Mouse (Mus musculus): Measurements from ENCODE around the gene Erich3. TPM values are rescaled to one million over a fixed set of nuclear protein-coding genes. Genes with fewer than 3 reads are reported as not detected.

The Erich3 gene
- polyA plus RNA-seq, 2 experiments: 0.01 TPM; not detected in 1

DNA sequence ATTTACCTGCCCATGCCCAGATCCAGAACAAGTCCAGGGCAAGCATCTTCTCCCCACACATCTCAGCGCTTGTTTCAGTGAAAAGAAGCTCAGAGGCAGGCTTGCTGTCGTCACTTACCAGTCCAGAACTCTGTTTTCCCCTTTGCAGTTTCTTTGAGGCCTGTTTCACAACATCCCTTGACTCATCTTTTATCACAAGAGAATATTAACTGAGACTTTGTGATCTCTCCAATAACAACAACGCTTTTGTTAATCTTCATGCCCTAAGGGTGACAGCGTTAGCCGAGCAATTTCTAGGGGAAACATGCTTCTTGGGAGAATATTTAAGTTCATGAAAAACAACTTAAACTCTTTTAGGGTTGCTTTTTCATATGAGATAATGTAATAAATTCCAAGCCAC lies 7.9 kb upstream of the Erich3 start:
- ATAC-seq (ENCODE audit: insufficient read depth) (no peak), DNase-seq (ENCODE audit: low read depth in 3 of 3, low spot score in 3 of 3) (no peak)
- H3K27ac ChIP-seq: no peak overlapping the region
- H3K4me2 ChIP-seq (ENCODE audit: low read depth): no peak overlapping the region
- H3K27me3 ChIP-seq (ENCODE audit: control insufficient read depth, insufficient read depth, low read length): no peaks in the 10 kb centered on the region
- no peaks in the 10 kb centered on the region for H3K36me3 ChIP-seq (replicated peaks; ENCODE audit: control insufficient read depth, insufficient read depth, low read depth)
- 71% methylated on average over 5 of the region's 5 CpGs for WGBS (ENCODE audit: insufficient replicate concordance)
- H3K9ac ChIP-seq (replicated peaks): no peak overlapping the region
- no peaks in the 10 kb centered on the region for H3K4me1 ChIP-seq (replicated peaks; ENCODE audit: control insufficient read depth in 2 of 2, insufficient read depth in 2 of 2, low read length in 1 of 2)
- H3K9me3 ChIP-seq (ENCODE audit: control insufficient read depth, low read length): no peaks in the 10 kb centered on the region
- H3K4me3 ChIP-seq (ENCODE audit: insufficient read depth in 1 of 2, low read depth in 2 of 2, low read length in 2 of 2): no peak overlapping the region
- TF ChIP-seq EP300 (IDR thresholded peaks at IDR 0.05; ENCODE audit: low read depth) (no peak), CTCF (IDR thresholded peaks at IDR 0.05; ENCODE audit: low read depth) (no peak)

DNA sequence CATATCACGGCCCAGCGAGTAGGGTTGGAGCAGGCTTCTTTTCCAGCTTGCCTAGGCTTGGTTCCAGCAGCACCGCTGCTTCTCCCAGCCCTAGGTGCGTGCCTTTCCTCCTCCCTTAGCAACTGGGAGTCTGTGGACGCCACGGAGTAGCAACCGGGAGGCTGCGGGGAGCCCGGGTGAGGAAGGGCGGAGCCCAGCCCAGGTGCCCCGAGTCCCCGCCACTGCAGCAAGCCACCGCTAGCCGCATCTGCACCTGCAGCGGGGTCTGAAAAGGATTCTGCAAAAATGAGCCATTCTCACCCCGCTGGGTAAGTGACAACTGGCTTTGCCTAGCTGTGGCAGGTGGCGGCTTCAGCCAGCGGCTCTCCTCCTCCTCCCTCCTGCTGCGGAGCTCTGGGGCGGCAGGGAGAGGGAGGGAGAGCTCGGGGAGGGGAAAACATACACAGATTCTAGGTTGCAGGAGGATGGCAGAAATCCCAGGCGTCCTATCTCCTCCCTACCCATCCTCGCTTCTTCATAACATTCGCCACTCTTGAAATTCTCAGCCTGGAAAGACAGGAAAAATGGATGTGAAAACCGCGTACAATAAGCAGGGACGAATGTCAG lies 420 bp downstream of the Erich3 start:
- Histone ChIP-seq H3K9ac (replicated peaks) (no peak overlapping the region), H3K27ac (no peak overlapping the region), H3K4me1 (replicated peaks; ENCODE audit: control insufficient read depth in 2 of 2, insufficient read depth in 2 of 2, low read length in 1 of 2) (no peaks in the 10 kb centered on the region), H3K4me3 (ENCODE audit: insufficient read depth in 1 of 2, low read depth in 2 of 2, low read length in 2 of 2) (no peak overlapping the region), H3K4me2 (ENCODE audit: low read depth) (no peak overlapping the region), H3K36me3 (replicated peaks; ENCODE audit: control insufficient read depth, insufficient read depth, low read depth) (no peaks in the 10 kb centered on the region), H3K9me3 (ENCODE audit: control insufficient read depth, low read length) (no peaks in the 10 kb centered on the region), H3K27me3 (ENCODE audit: control insufficient read depth, insufficient read depth, low read length) (peaks cover 8% of the 10 kb centered on the region)
- 7% methylated on average over 25 of the region's 27 CpGs for WGBS (ENCODE audit: insufficient replicate concordance)
- DNase-seq (ENCODE audit: low read depth in 3 of 3, low spot score in 3 of 3): no peak
- no peak for ATAC-seq (ENCODE audit: insufficient read depth)
- no peak for TF ChIP-seq EP300 (IDR thresholded peaks at IDR 0.05; ENCODE audit: low read depth)
- TF ChIP-seq CTCF (IDR thresholded peaks at IDR 0.05; ENCODE audit: low read depth): no peak

DNA sequence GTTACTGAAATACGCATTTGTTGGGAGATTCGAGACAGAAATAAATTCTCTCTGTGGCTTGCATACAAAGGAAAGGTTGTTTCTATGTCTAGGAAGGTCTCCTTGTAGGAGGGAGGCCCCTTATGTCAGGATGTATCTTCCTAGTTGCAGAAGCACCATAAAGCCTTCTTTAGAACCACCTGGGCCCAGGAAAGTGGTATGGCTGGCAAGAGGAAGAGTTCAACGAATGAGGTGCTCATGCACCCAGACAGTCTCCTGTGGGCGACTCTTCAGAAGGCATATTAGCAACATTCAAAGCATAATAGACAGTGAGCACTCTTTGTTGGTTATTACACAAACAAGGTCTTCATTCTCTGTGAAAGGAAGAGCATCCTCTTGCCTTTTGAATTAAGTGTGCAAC lies 977 bp downstream of the Erich3 start:
- ATAC-seq (ENCODE audit: insufficient read depth): no peak
- Histone ChIP-seq H3K9me3 (ENCODE audit: control insufficient read depth, low read length) (no peaks in the 10 kb centered on the region), H3K4me3 (ENCODE audit: insufficient read depth in 1 of 2, low read depth in 2 of 2, low read length in 2 of 2) (no peak overlapping the region), H3K4me2 (ENCODE audit: low read depth) (no peak overlapping the region), H3K9ac (replicated peaks) (no peak overlapping the region), H3K4me1 (replicated peaks; ENCODE audit: control insufficient read depth in 2 of 2, insufficient read depth in 2 of 2, low read length in 1 of 2) (no peaks in the 10 kb centered on the region), H3K36me3 (replicated peaks; ENCODE audit: control insufficient read depth, insufficient read depth, low read depth) (no peaks in the 10 kb centered on the region), H3K27me3 (ENCODE audit: control insufficient read depth, insufficient read depth, low read length) (peaks cover 8% of the 10 kb centered on the region), H3K27ac (no peak overlapping the region)
- no peak for DNase-seq (ENCODE audit: low read depth in 3 of 3, low spot score in 3 of 3)
- TF ChIP-seq CTCF (IDR thresholded peaks at IDR 0.05; ENCODE audit: low read depth) (no peak), EP300 (IDR thresholded peaks at IDR 0.05; ENCODE audit: low read depth) (no peak)
- WGBS (ENCODE audit: insufficient replicate concordance): 21% methylated on average over 4 of the region's 4 CpGs

DNA sequence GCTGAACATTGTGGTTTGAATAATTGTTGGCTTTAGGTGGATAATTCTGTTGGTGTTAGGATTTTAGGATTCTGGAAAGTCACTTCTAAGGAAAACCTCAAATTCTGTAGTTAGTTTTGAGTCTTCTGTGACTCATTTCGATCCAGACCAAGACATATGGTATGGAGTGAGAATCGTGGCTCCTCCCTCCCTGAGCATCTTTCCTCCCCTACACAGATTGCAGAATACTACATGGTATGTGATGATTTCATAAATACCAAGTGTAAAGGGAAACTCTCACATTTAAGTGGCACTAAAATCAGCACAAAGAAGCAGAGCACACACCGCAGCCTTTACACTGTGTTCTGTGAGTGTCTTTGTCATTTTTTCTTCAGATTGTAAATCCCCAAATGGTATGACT lies 4.8 kb downstream of the Erich3 start:
- Histone ChIP-seq H3K27ac (no peak overlapping the region), H3K4me1 (replicated peaks; ENCODE audit: control insufficient read depth in 2 of 2, insufficient read depth in 2 of 2, low read length in 1 of 2) (no peaks in the 10 kb centered on the region), H3K9me3 (ENCODE audit: control insufficient read depth, low read length) (no peaks in the 10 kb centered on the region), H3K4me2 (ENCODE audit: low read depth) (no peak overlapping the region), H3K36me3 (replicated peaks; ENCODE audit: control insufficient read depth, insufficient read depth, low read depth) (no peaks in the 10 kb centered on the region), H3K4me3 (ENCODE audit: insufficient read depth in 1 of 2, low read depth in 2 of 2, low read length in 2 of 2) (no peak overlapping the region), H3K27me3 (ENCODE audit: control insufficient read depth, insufficient read depth, low read length) (peaks cover 6% of the 10 kb centered on the region; the same call in 1 of the 2 replicates), H3K9ac (replicated peaks) (no peak overlapping the region)
- 60% methylated on average over 3 of the region's 3 CpGs for WGBS (ENCODE audit: insufficient replicate concordance)
- TF ChIP-seq CTCF (IDR thresholded peaks at IDR 0.05; ENCODE audit: low read depth) (no peak), EP300 (IDR thresholded peaks at IDR 0.05; ENCODE audit: low read depth) (no peak)
- DNase-seq (ENCODE audit: low read depth in 3 of 3, low spot score in 3 of 3) (no peak), ATAC-seq (ENCODE audit: insufficient read depth) (no peak)

DNA sequence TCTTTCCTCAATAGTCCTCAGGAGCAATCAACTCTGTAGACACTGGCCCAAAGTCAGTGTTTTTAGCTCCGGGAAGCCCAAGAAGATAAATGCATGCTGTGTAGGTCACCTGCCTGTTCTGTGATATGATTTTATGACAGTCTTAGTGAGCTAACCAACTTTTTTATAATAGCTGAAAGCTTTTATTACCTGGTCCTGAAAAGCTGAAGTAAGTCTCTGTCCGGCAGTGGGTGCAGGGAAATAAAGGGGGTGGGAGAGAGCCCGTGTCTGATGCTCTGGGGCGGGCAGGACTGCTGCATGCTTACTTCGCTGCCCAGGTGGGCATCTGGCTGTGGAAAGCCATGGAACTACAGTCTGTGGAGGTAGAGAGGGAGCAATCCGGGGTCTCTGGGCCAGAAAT lies 6.9 kb downstream of the Erich3 start:
- DNase-seq (ENCODE audit: low read depth in 3 of 3, low spot score in 3 of 3) (no peak), ATAC-seq (ENCODE audit: insufficient read depth) (no peak)
- H3K9me3 ChIP-seq (ENCODE audit: control insufficient read depth, low read length): no peaks in the 10 kb centered on the region
- TF ChIP-seq CTCF (IDR thresholded peaks at IDR 0.05; ENCODE audit: low read depth) (no peak), EP300 (IDR thresholded peaks at IDR 0.05; ENCODE audit: low read depth) (no peak)
- H3K4me1 ChIP-seq (replicated peaks; ENCODE audit: control insufficient read depth in 2 of 2, insufficient read depth in 2 of 2, low read length in 1 of 2): no peaks in the 10 kb centered on the region
- H3K27me3 ChIP-seq (ENCODE audit: control insufficient read depth, insufficient read depth, low read length): no peaks in the 10 kb centered on the region
- H3K9ac ChIP-seq (replicated peaks): no peak overlapping the region
- no peak overlapping the region for H3K4me3 ChIP-seq (ENCODE audit: insufficient read depth in 1 of 2, low read depth in 2 of 2, low read length in 2 of 2)
- H3K36me3 ChIP-seq (replicated peaks; ENCODE audit: control insufficient read depth, insufficient read depth, low read depth): no peaks in the 10 kb centered on the region
- no peak overlapping the region for H3K4me2 ChIP-seq (ENCODE audit: low read depth)
- WGBS (ENCODE audit: insufficient replicate concordance): 54% methylated on average over 6 of the region's 6 CpGs
- H3K27ac ChIP-seq: no peak overlapping the region

Data from liver, embryonic 14.5 days (tissue).